Mouse (Mus musculus): ENCODE measurements around the gene Nox4. TPM values are rescaled to one million over a fixed set of nuclear protein-coding genes. Genes with fewer than 3 reads are reported as not detected.

The Nox4 gene
- polyA plus RNA-seq, 1 experiment from 2014 or later: 7.3 TPM

- no peak overlapping the region for H3K9ac ChIP-seq
- H3K36me3 ChIP-seq: no peaks in the 10 kb centered on the region
- WGBS: 2% methylated on average over 1 of the region's 1 CpGs
- no peaks in the 10 kb centered on the region for H3K27me3 ChIP-seq
- no peaks in the 10 kb centered on the region for H3K9me3 ChIP-seq
- no peak overlapping the region for H3K27ac ChIP-seq
- H3K4me2 ChIP-seq: no peak overlapping the region
- ATAC-seq (ENCODE audit: insufficient number of reproducible peaks, insufficient read depth, low FRiP score, low TSS enrichment, low read depth): no peak
- no peaks in the 10 kb centered on the region for H3K4me1 ChIP-seq
- H3K4me3 ChIP-seq: no peak overlapping the region
Observed at GRCm38 (mm10) chr7:87277225-87277624, 31.3 kb downstream of the Nox4 start.

- no peak for ATAC-seq (ENCODE audit: insufficient number of reproducible peaks, insufficient read depth, low FRiP score, low TSS enrichment, low read depth)
- Histone ChIP-seq H3K36me3 (no peaks in the 10 kb centered on the region), H3K9me3 (no peaks in the 10 kb centered on the region), H3K27me3 (no peaks in the 10 kb centered on the region), H3K27ac (no peak overlapping the region), H3K4me3 (no peak overlapping the region), H3K4me1 (no peaks in the 10 kb centered on the region), H3K9ac (no peak overlapping the region), H3K4me2 (no peak overlapping the region)
- WGBS: 87% methylated on average over 1 of the region's 1 CpGs
Observed at GRCm38 (mm10) chr7:87303726-87304315, 57.9 kb downstream of the Nox4 start.

- no peaks in the 10 kb centered on the region for H3K27me3 ChIP-seq
- no peaks in the 10 kb centered on the region for H3K36me3 ChIP-seq
- H3K9ac ChIP-seq: no peak overlapping the region
- no peak overlapping the region for H3K4me3 ChIP-seq
- no peak overlapping the region for H3K4me2 ChIP-seq
- ATAC-seq (ENCODE audit: insufficient number of reproducible peaks, insufficient read depth, low FRiP score, low TSS enrichment, low read depth): no peak
- H3K27ac ChIP-seq: no peak overlapping the region
- no peaks in the 10 kb centered on the region for H3K9me3 ChIP-seq
- 65% methylated on average over 3 of the region's 3 CpGs for WGBS
- no peaks in the 10 kb centered on the region for H3K4me1 ChIP-seq
Observed at GRCm38 (mm10) chr7:87321571-87321970, 75.7 kb downstream of the Nox4 start.

GRCm38 (mm10) chr7:87322085-87322484 is 76.2 kb downstream of the Nox4 start:
- H3K9ac ChIP-seq: no peak overlapping the region

GRCm38 (mm10) chr7:87330782-87331558 is 85.1 kb downstream of the Nox4 start:
- H3K27me3 ChIP-seq: no peaks in the 10 kb centered on the region
- 88% methylated on average over 5 of the region's 5 CpGs for WGBS
- no peak for ATAC-seq (ENCODE audit: insufficient number of reproducible peaks, insufficient read depth, low FRiP score, low TSS enrichment, low read depth)

More at GRCm38 (mm10) chr7:87322085-87322484, 76.2 kb downstream of the Nox4 start:
- Histone ChIP-seq H3K4me3 (no peak overlapping the region), H3K9me3 (no peaks in the 10 kb centered on the region), H3K36me3 (no peaks in the 10 kb centered on the region), H3K27me3 (no peaks in the 10 kb centered on the region), H3K27ac (no peak overlapping the region), H3K4me1 (no peaks in the 10 kb centered on the region), H3K4me2 (no peak overlapping the region)
- ATAC-seq (ENCODE audit: insufficient number of reproducible peaks, insufficient read depth, low FRiP score, low TSS enrichment, low read depth): no peak
- WGBS: 87% methylated on average over 1 of the region's 1 CpGs

GRCm38 (mm10) chr7:87345598-87345997 is 99.7 kb downstream of the Nox4 start:
- no peaks in the 10 kb centered on the region for H3K9me3 ChIP-seq
- 82% methylated on average over 3 of the region's 3 CpGs for WGBS
- H3K4me1 ChIP-seq: no peaks in the 10 kb centered on the region
- no peak overlapping the region for H3K27ac ChIP-seq
- H3K36me3 ChIP-seq: no peaks in the 10 kb centered on the region
- no peak overlapping the region for H3K4me2 ChIP-seq
- H3K4me3 ChIP-seq: no peak overlapping the region
- no peaks in the 10 kb centered on the region for H3K27me3 ChIP-seq
- H3K9ac ChIP-seq: no peak overlapping the region
- no peak for ATAC-seq (ENCODE audit: insufficient number of reproducible peaks, insufficient read depth, low FRiP score, low TSS enrichment, low read depth)

More at GRCm38 (mm10) chr7:87330782-87331558, 85.1 kb downstream of the Nox4 start:
- Histone ChIP-seq H3K27ac (no peak overlapping the region), H3K36me3 (no peaks in the 10 kb centered on the region), H3K9me3 (no peaks in the 10 kb centered on the region), H3K4me3 (no peak overlapping the region), H3K4me1 (no peaks in the 10 kb centered on the region), H3K4me2 (no peak overlapping the region), H3K9ac (no peak overlapping the region)

- H3K4me1 ChIP-seq: no peaks in the 10 kb centered on the region
- WGBS: 55% methylated on average over 2 of the region's 2 CpGs
- no peak overlapping the region for H3K4me3 ChIP-seq
- no peak overlapping the region for H3K27ac ChIP-seq
- H3K27me3 ChIP-seq: no peaks in the 10 kb centered on the region
- no peaks in the 10 kb centered on the region for H3K36me3 ChIP-seq
- ATAC-seq (ENCODE audit: insufficient number of reproducible peaks, insufficient read depth, low FRiP score, low TSS enrichment, low read depth): no peak
- no peak overlapping the region for H3K9ac ChIP-seq
- H3K9me3 ChIP-seq: no peaks in the 10 kb centered on the region
- H3K4me2 ChIP-seq: no peak overlapping the region
Observed at GRCm38 (mm10) chr7:87352818-87353217, 106.9 kb downstream of the Nox4 start.

- Histone ChIP-seq H3K4me1 (no peaks in the 10 kb centered on the region), H3K27ac (no peak overlapping the region), H3K9me3 (no peaks in the 10 kb centered on the region), H3K4me3 (no peak overlapping the region), H3K36me3 (no peaks in the 10 kb centered on the region), H3K27me3 (no peaks in the 10 kb centered on the region), H3K4me2 (no peak overlapping the region), H3K9ac (no peak overlapping the region)
- ATAC-seq (ENCODE audit: insufficient number of reproducible peaks, insufficient read depth, low FRiP score, low TSS enrichment, low read depth): no peak
Observed at GRCm38 (mm10) chr7:87367834-87368233, 121.9 kb downstream of the Nox4 start.

GRCm38 (mm10) chr7:87369131-87369530 is 123.2 kb downstream of the Nox4 start:
- Histone ChIP-seq H3K27me3 (no peaks in the 10 kb centered on the region), H3K27ac (no peak overlapping the region), H3K4me2 (no peak overlapping the region), H3K4me3 (no peak overlapping the region), H3K36me3 (no peaks in the 10 kb centered on the region), H3K9me3 (no peaks in the 10 kb centered on the region), H3K9ac (no peak overlapping the region), H3K4me1 (no peaks in the 10 kb centered on the region)
- 87% methylated on average over 1 of the region's 1 CpGs for WGBS
- no peak for ATAC-seq (ENCODE audit: insufficient number of reproducible peaks, insufficient read depth, low FRiP score, low TSS enrichment, low read depth)

- H3K9ac ChIP-seq: no peak overlapping the region
- WGBS: 88% methylated on average over 2 of the region's 2 CpGs
- no peak overlapping the region for H3K4me3 ChIP-seq
- no peak overlapping the region for H3K27ac ChIP-seq
- no peaks in the 10 kb centered on the region for H3K27me3 ChIP-seq
- no peaks in the 10 kb centered on the region for H3K4me1 ChIP-seq
- no peaks in the 10 kb centered on the region for H3K9me3 ChIP-seq
- ATAC-seq (ENCODE audit: insufficient number of reproducible peaks, insufficient read depth, low FRiP score, low TSS enrichment, low read depth): no peak
- H3K36me3 ChIP-seq: no peaks in the 10 kb centered on the region
- no peak overlapping the region for H3K4me2 ChIP-seq
Observed at GRCm38 (mm10) chr7:87370789-87371188, 124.9 kb downstream of the Nox4 start.

- no peaks in the 10 kb centered on the region for H3K27me3 ChIP-seq
- ATAC-seq (ENCODE audit: insufficient number of reproducible peaks, insufficient read depth, low FRiP score, low TSS enrichment, low read depth): no peak
- 88% methylated on average over 2 of the region's 2 CpGs for WGBS
- no peak overlapping the region for H3K27ac ChIP-seq
- no peak overlapping the region for H3K4me2 ChIP-seq
- H3K4me1 ChIP-seq: no peaks in the 10 kb centered on the region
- H3K4me3 ChIP-seq: no peak overlapping the region
- H3K36me3 ChIP-seq: no peaks in the 10 kb centered on the region
- no peaks in the 10 kb centered on the region for H3K9me3 ChIP-seq
- no peak overlapping the region for H3K9ac ChIP-seq
Observed at GRCm38 (mm10) chr7:87371316-87371715, 125.4 kb downstream of the Nox4 start.

GRCm38 (mm10) chr7:87374322-87374721 is 128.4 kb downstream of the Nox4 start:
- ATAC-seq (ENCODE audit: insufficient number of reproducible peaks, insufficient read depth, low FRiP score, low TSS enrichment, low read depth): no peak
- Histone ChIP-seq H3K4me3 (no peak overlapping the region), H3K9ac (no peak overlapping the region), H3K9me3 (no peaks in the 10 kb centered on the region), H3K36me3 (peaks cover 2% of the 10 kb centered on the region; the same call in 1 of the 2 replicates), H3K4me1 (no peaks in the 10 kb centered on the region), H3K4me2 (no peak overlapping the region), H3K27me3 (no peaks in the 10 kb centered on the region), H3K27ac (no peak overlapping the region)

Measured in embryonic facial prominence, embryonic 13.5 days (tissue).